Mouse (Mus musculus): ENCODE data around the gene Hsd17b13. TPM values are rescaled to one million over a fixed set of nuclear protein-coding genes. Genes with fewer than 3 reads are reported as not detected.

Hsd17b13 gene
- polyA plus RNA-seq, 1 experiment from 2014 or later = not detected

DNA sequence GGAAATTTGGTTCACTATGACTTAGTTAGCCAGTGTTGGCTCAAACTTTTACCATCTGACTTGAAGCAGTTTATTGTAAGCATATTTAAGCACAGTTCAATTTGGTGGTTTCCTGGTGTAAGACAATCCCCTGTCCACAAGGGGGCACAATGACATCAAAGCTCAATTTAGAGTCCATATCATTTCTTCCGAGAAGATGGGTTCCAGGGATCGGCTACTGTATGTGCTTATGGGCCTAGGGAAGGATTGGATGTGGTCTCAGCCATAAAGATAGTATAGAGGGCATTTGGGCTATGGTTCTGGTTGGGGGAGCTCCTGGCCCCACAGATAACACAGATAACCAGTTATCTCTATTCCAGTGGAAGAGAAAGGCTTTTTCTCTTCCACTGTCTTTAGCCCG, 18.0 kb upstream of the Hsd17b13 start:
- ATAC-seq = no peak
- Histone ChIP-seq H3K9me3 (replicated peaks; ENCODE audit: control insufficient read depth, low read length, poor library complexity, severe bottlenecking) (no peaks in the 10 kb centered on the region), H3K27ac (ENCODE audit: low read length) (no peak overlapping the region), H3K36me3 (ENCODE audit: control insufficient read depth, insufficient read depth, low read length) (no peaks in the 10 kb centered on the region), H3K27me3 (ENCODE audit: control insufficient read depth, insufficient read depth, low read depth, low read length) (no peaks in the 10 kb centered on the region), H3K4me1 (ENCODE audit: control insufficient read depth, insufficient read depth, low read length) (no peaks in the 10 kb centered on the region), H3K4me3 (ENCODE audit: low read depth, low read length) (no peak overlapping the region), H3K4me2 (ENCODE audit: low read length) (no peak overlapping the region), H3K9ac (ENCODE audit: low read depth, low read length) (no peak overlapping the region)
- 68% methylated on average over 3 of the region's 3 CpGs for WGBS

DNA sequence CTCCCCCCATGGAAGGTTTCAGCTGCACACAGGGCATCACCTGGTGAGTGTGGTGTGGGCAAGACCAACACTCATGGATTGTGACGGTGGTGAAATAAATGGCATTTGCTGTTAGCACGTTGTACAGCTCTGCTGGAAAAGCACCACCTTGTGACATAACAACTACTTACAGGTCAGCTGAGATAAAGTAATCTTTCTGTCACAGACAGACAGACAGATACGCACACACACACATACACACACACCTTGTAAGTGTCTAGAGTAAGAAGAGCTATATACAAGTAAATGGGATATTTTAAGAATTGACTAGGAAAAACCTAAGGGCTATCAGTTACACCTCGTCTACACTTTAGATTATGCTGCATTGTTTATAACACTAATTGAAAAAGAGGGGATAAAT, 17.5 kb upstream of the Hsd17b13 start:
- H3K4me2 ChIP-seq (ENCODE audit: low read length) = no peak overlapping the region
- H3K4me3 ChIP-seq (ENCODE audit: low read depth, low read length) = no peak overlapping the region
- H3K4me1 ChIP-seq (ENCODE audit: control insufficient read depth, insufficient read depth, low read length) = no peaks in the 10 kb centered on the region
- ATAC-seq = no peak
- H3K9me3 ChIP-seq (replicated peaks; ENCODE audit: control insufficient read depth, low read length, poor library complexity, severe bottlenecking) = no peaks in the 10 kb centered on the region
- no peaks in the 10 kb centered on the region for H3K27me3 ChIP-seq (ENCODE audit: control insufficient read depth, insufficient read depth, low read depth, low read length)
- WGBS = 90% methylated on average over 4 of the region's 4 CpGs
- no peaks in the 10 kb centered on the region for H3K36me3 ChIP-seq (ENCODE audit: control insufficient read depth, insufficient read depth, low read length)
- no peak overlapping the region for H3K27ac ChIP-seq (ENCODE audit: low read length)
- no peak overlapping the region for H3K9ac ChIP-seq (ENCODE audit: low read depth, low read length)

DNA sequence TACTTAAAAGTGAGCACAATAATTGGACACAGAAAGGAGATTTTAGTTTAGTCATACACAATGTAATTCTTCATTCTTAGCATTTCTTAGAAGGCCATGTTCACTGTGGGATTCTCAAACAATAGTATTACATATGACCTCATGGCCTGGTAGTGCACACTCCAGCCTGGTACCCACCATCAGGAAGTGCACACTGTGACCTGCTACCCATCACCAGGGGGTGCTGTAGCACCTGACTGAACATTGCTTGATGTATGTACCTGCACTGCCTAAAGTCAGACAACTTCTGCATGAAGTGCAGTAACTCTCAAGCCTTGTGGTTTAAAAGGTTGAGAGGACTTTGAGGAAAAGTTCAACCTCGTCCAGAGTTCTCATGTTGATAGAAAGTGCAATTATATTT, 16.4 kb upstream of the Hsd17b13 start:
- H3K27ac ChIP-seq (ENCODE audit: low read length) = no peak overlapping the region
- H3K4me3 ChIP-seq (ENCODE audit: low read depth, low read length) = no peak overlapping the region
- H3K4me2 ChIP-seq (ENCODE audit: low read length) = no peak overlapping the region
- 84% methylated on average over 1 of the region's 1 CpGs for WGBS
- no peaks in the 10 kb centered on the region for H3K4me1 ChIP-seq (ENCODE audit: control insufficient read depth, insufficient read depth, low read length)
- H3K27me3 ChIP-seq (ENCODE audit: control insufficient read depth, insufficient read depth, low read depth, low read length) = no peaks in the 10 kb centered on the region
- no peaks in the 10 kb centered on the region for H3K9me3 ChIP-seq (replicated peaks; ENCODE audit: control insufficient read depth, low read length, poor library complexity, severe bottlenecking)
- ATAC-seq = no peak
- no peaks in the 10 kb centered on the region for H3K36me3 ChIP-seq (ENCODE audit: control insufficient read depth, insufficient read depth, low read length)
- H3K9ac ChIP-seq (ENCODE audit: low read depth, low read length) = no peak overlapping the region

DNA sequence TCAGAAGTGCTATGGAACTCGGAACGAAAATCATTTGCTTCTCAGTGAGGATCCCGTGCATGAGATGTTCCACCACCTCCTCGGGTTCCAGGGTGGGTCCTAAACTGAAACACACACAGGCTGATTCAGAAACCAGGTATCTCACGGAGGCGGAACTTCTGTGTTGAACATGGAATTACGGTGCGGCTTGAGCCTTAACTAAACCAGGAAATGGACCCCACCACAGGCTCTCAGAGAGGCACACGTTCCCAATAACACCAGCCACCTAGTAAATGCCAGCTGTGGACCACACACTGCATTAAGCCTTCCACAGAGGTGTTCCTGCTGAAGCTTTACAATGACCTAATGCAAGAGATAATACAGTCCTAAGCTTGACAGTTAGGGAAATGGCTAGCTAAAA, 15.6 kb upstream of the Hsd17b13 start:
- no peak overlapping the region for H3K4me3 ChIP-seq (ENCODE audit: low read depth, low read length)
- ATAC-seq = no peak
- no peak overlapping the region for H3K27ac ChIP-seq (ENCODE audit: low read length)
- H3K27me3 ChIP-seq (ENCODE audit: control insufficient read depth, insufficient read depth, low read depth, low read length) = no peaks in the 10 kb centered on the region
- H3K9ac ChIP-seq (ENCODE audit: low read depth, low read length) = no peak overlapping the region
- no peaks in the 10 kb centered on the region for H3K36me3 ChIP-seq (ENCODE audit: control insufficient read depth, insufficient read depth, low read length)
- H3K4me1 ChIP-seq (ENCODE audit: control insufficient read depth, insufficient read depth, low read length) = no peaks in the 10 kb centered on the region
- no peaks in the 10 kb centered on the region for H3K9me3 ChIP-seq (replicated peaks; ENCODE audit: control insufficient read depth, low read length, poor library complexity, severe bottlenecking)
- H3K4me2 ChIP-seq (ENCODE audit: low read length) = no peak overlapping the region
- 90% methylated on average over 9 of the region's 9 CpGs for WGBS

DNA sequence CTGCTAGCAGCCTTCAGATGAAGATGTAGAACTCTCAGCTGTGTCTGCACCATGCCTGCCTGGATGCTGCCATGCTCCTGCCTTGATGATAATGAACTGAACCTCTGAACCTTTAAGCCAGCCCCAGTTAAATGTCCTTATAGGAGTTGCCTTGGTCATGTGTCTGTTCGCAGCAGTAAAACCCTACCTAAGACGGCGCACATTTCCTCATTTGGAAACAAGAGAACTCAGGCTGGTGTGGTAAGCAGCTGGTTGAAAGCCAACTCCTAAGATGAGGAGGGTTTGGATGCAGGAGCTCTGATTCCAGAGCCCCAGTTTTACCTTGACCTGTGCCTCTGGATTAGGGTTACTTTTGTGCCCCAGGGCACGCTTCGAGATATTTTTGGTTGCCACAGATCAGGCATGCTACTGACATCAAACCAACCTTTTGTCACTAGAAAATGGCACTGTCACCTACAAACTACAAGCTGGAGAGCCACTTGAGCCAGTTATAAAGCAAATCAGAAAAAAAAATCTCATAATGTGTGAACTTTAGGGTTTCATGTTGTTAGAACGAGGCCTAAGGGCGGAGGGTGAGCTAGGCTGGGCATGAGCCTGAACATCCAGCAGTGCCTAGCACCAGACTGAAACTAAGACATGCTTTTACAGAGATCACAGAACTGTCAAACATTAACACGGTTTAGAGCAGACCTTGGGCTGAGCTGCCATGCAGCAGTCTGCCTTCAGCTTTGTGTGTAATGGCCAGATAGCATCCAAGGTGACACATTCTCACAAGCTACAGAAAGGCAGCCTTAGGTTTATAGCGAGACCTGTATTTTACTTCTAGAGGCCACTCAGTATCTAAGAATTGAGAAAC, 3.7 kb upstream of the Hsd17b13 start:
- Histone ChIP-seq H3K27me3 (ENCODE audit: control insufficient read depth, insufficient read depth, low read depth, low read length) (no peaks in the 10 kb centered on the region), H3K9ac (ENCODE audit: low read depth, low read length) (no peak overlapping the region), H3K4me3 (ENCODE audit: low read depth, low read length) (no peak overlapping the region), H3K4me2 (ENCODE audit: low read length) (no peak overlapping the region), H3K9me3 (replicated peaks; ENCODE audit: control insufficient read depth, low read length, poor library complexity, severe bottlenecking) (no peaks in the 10 kb centered on the region), H3K4me1 (ENCODE audit: control insufficient read depth, insufficient read depth, low read length) (no peaks in the 10 kb centered on the region), H3K36me3 (ENCODE audit: control insufficient read depth, insufficient read depth, low read length) (no peaks in the 10 kb centered on the region), H3K27ac (ENCODE audit: low read length) (no peak overlapping the region)
- WGBS = 94% methylated on average over 9 of the region's 9 CpGs
- no peak for ATAC-seq

DNA sequence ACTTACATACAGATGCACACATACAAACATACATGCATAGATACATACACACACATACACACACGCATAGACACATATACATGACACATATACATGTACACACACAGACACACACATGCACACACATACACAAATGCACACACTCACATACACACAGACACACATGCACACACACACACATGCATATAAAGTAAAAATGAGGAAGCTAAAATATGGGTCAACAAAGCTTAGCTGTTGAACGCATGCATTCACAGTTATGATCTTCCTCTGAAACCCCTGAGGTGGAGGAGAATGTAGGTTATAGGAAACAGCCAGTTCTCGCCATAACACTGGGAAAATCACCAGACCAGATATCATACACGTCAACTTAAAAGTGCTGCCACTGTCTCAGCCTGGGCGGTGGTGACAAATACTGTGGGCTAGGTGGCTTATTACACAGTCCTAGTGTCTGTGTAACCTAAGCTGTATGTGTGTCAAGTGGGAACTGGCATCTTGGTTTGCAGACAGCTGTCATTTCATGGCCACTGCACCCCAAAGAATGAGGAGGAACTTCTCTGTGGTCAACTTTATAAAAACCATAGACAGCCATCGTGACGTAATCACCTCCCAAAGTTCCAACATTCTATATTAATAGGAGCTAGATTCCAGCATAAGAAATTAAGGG, 829 bp upstream of the Hsd17b13 start:
- H3K4me1 ChIP-seq (ENCODE audit: control insufficient read depth, insufficient read depth, low read length) = no peaks in the 10 kb centered on the region
- no peak overlapping the region for H3K9ac ChIP-seq (ENCODE audit: low read depth, low read length)
- no peaks in the 10 kb centered on the region for H3K27me3 ChIP-seq (ENCODE audit: control insufficient read depth, insufficient read depth, low read depth, low read length)
- no peak overlapping the region for H3K27ac ChIP-seq (ENCODE audit: low read length)
- no peak overlapping the region for H3K4me2 ChIP-seq (ENCODE audit: low read length)
- H3K9me3 ChIP-seq (replicated peaks; ENCODE audit: control insufficient read depth, low read length, poor library complexity, severe bottlenecking) = no peaks in the 10 kb centered on the region
- no peaks in the 10 kb centered on the region for H3K36me3 ChIP-seq (ENCODE audit: control insufficient read depth, insufficient read depth, low read length)
- no peak for ATAC-seq
- no peak overlapping the region for H3K4me3 ChIP-seq (ENCODE audit: low read depth, low read length)
- WGBS = 95% methylated on average over 7 of the region's 7 CpGs

DNA sequence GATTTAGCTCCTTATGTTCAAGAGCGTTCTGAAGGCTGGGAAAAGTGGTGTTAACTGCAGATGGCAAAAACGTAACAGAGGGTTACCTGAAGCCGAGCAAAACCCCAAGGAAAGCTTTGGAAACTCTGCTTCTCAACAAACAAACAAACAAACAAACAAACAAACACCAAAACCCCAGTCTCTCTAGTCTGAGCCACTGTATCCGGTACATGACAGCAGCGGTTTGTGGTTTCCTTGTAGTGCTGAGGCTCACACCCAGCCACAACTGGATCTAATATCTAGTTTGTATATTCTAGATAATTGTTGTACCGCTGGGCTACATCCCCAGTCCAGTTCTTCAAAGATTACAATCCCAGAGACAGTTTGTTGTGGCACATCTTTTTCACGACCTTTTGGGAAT, 1.5 kb downstream of the Hsd17b13 start:
- no peaks in the 10 kb centered on the region for H3K27me3 ChIP-seq (ENCODE audit: control insufficient read depth, insufficient read depth, low read depth, low read length)
- WGBS = 85% methylated on average over 7 of the region's 7 CpGs
- no peak overlapping the region for H3K27ac ChIP-seq (ENCODE audit: low read length)
- no peaks in the 10 kb centered on the region for H3K36me3 ChIP-seq (ENCODE audit: control insufficient read depth, insufficient read depth, low read length)
- H3K9ac ChIP-seq (ENCODE audit: low read depth, low read length) = no peak overlapping the region
- no peak overlapping the region for H3K4me2 ChIP-seq (ENCODE audit: low read length)
- H3K9me3 ChIP-seq (replicated peaks; ENCODE audit: control insufficient read depth, low read length, poor library complexity, severe bottlenecking) = no peaks in the 10 kb centered on the region
- H3K4me1 ChIP-seq (ENCODE audit: control insufficient read depth, insufficient read depth, low read length) = no peaks in the 10 kb centered on the region
- H3K4me3 ChIP-seq (ENCODE audit: low read depth, low read length) = no peak overlapping the region
- ATAC-seq = no peak

DNA sequence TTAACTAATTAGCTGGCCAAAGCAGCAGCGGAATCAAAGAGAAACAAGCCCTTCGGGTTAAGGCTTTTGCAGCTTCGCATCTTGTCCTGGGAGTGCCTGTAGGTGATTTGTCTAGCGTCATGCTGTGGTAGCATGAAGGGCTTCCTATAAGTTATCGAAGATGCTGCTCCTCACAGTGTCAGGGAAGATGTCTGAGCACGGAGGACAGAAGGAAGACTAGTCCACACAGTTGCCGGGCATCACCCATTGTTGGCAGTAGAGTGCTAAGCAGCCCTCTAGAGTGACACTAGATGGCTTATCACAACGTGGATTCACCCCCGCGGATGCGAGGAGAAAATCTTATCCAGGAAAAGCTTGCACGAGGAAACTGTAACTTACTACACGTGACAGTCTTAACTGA, 4.4 kb downstream of the Hsd17b13 start:
- 83% methylated on average over 13 of the region's 13 CpGs for WGBS
- H3K9me3 ChIP-seq (replicated peaks; ENCODE audit: control insufficient read depth, low read length, poor library complexity, severe bottlenecking) = no peaks in the 10 kb centered on the region
- H3K9ac ChIP-seq (ENCODE audit: low read depth, low read length) = no peak overlapping the region
- H3K4me2 ChIP-seq (ENCODE audit: low read length) = no peak overlapping the region
- H3K27me3 ChIP-seq (ENCODE audit: control insufficient read depth, insufficient read depth, low read depth, low read length) = no peaks in the 10 kb centered on the region
- no peaks in the 10 kb centered on the region for H3K36me3 ChIP-seq (ENCODE audit: control insufficient read depth, insufficient read depth, low read length)
- no peaks in the 10 kb centered on the region for H3K4me1 ChIP-seq (ENCODE audit: control insufficient read depth, insufficient read depth, low read length)
- no peak overlapping the region for H3K27ac ChIP-seq (ENCODE audit: low read length)
- no peak overlapping the region for H3K4me3 ChIP-seq (ENCODE audit: low read depth, low read length)
- no peak for ATAC-seq

DNA sequence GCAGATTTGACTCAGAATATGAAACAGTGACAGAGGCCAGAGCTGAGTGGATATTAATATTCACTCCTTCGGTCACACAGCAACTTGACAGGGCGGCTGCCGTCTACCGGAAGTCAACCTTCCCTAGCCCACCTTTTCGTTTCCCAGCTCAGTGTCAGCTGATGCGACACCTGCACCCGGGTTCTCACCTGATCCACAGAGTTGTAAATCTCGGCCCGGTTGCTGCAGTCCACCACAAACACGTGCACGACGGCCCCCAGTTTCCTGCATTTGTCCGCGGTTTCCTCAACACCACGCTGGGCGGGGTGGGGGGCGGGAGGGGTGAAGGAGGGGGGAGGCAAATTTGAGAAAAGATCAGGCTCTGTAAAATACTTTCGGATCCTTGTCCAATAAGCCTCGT, 4.8 kb downstream of the Hsd17b13 start:
- Histone ChIP-seq H3K4me2 (ENCODE audit: low read length) (no peak overlapping the region), H3K9ac (ENCODE audit: low read depth, low read length) (no peak overlapping the region), H3K4me3 (ENCODE audit: low read depth, low read length) (no peak overlapping the region), H3K27ac (ENCODE audit: low read length) (no peak overlapping the region), H3K4me1 (ENCODE audit: control insufficient read depth, insufficient read depth, low read length) (no peaks in the 10 kb centered on the region), H3K36me3 (ENCODE audit: control insufficient read depth, insufficient read depth, low read length) (no peaks in the 10 kb centered on the region), H3K27me3 (ENCODE audit: control insufficient read depth, insufficient read depth, low read depth, low read length) (no peaks in the 10 kb centered on the region), H3K9me3 (replicated peaks; ENCODE audit: control insufficient read depth, low read length, poor library complexity, severe bottlenecking) (no peaks in the 10 kb centered on the region)
- ATAC-seq = no peak
- 77% methylated on average over 19 of the region's 19 CpGs for WGBS

All from midbrain, embryonic 16.5 days (tissue).